Mouse (Mus musculus): ENCODE results near the gene Pi4k2a.

- no peak for TF ChIP-seq CTCF (IDR thresholded peaks at IDR 0.05; ENCODE audit: low read depth)
- no peak for TF ChIP-seq EP300 (IDR thresholded peaks at IDR 0.05; ENCODE audit: low read depth)
Measured at GRCm38 (mm10) chr19:42130294-42130606, 40.0 kb downstream of the Pi4k2a start.
